Mouse (Mus musculus) hindbrain, embryonic 16.5 days (tissue): ENCODE measurements around the gene Lipt2. TPM values are rescaled to one million over a fixed set of nuclear protein-coding genes. Genes with fewer than 3 reads are reported as not detected.
A peak's percentile ranks its signal among the peaks of the same experiment; 100 is the strongest.

Experiments used
- ATAC-seq: fragments of 200-750 bp; cut with Nextera tagmentation; 2 replicates; pipeline ENCODE4 v1.8.0; 2017; ENCODE audit warnings: moderate TSS enrichment, moderate library complexity
- H3K27ac ChIP-seq: fragments of 300-500 bp; sonication (generic); 2 replicates; pipeline ENCODE4 v1.5.1; 2014; ENCODE audit warnings: low read depth, mild to moderate bottlenecking, control low read depth, low read length, moderate library complexity
- H3K27me3 ChIP-seq: fragments of 300-500 bp; sonication (generic); replicated peaks from 2 replicates; pipeline ENCODE4 v1.6.1; 2014; ENCODE audit warnings: low read length; ENCODE audit not compliant: control insufficient read depth, insufficient read depth
- H3K36me3 ChIP-seq: fragments of 300-500 bp; sonication (generic); 2 replicates; pipeline ENCODE4 v1.6.1; 2014; ENCODE audit warnings: mild to moderate bottlenecking, low read length, moderate library complexity, mixed read lengths; ENCODE audit not compliant: control insufficient read depth, insufficient read depth
- H3K4me1 ChIP-seq: fragments of 300-500 bp; sonication (generic); 2 replicates; pipeline ENCODE4 v1.6.1; 2014; ENCODE audit warnings: low read depth, low read length; ENCODE audit not compliant: control insufficient read depth, insufficient read depth
- H3K4me2 ChIP-seq: fragments of 300-500 bp; sonication (generic); 2 replicates; pipeline ENCODE4 v1.6.1; 2014; ENCODE audit warnings: mild to moderate bottlenecking, low read length, control low read depth, moderate library complexity
- H3K4me3 ChIP-seq: fragments of 300-500 bp; sonication (generic); 2 replicates; pipeline ENCODE4 v1.5.1; 2014; ENCODE audit warnings: mild to moderate bottlenecking, low read length, control low read depth, moderate library complexity
- H3K9ac ChIP-seq: fragments of 300-500 bp; sonication (generic); 2 replicates; pipeline ENCODE4 v1.6.1; 2014; ENCODE audit warnings: low read depth, mild to moderate bottlenecking, control low read depth, low read length, moderate library complexity
- H3K9me3 ChIP-seq: fragments of 300-500 bp; sonication (generic); 2 replicates; pipeline ENCODE4 v1.6.1; 2014; ENCODE audit warnings: mild to moderate bottlenecking, low read length, moderate library complexity; ENCODE audit not compliant: control insufficient read depth
- WGBS: fragments of 180-500 bp; shearing (Covaris S2); extraction: QIAGEN DNeasy Blood & Tissue Kit; methylation state at CpG from one replicate; pipeline ENCODE4 v1.1.7; 2014; 5-methylcytosine and 5-hydroxymethylcytosine counted together
- polyA plus RNA-seq: library from polyadenylated mRNA; unstranded; fragments of >200 nt; fragmentation: Nextera tagmentation; extraction: Ambion mirVana; gene quantifications from 2 replicates; pipeline ENCODE4 v1.2.1, GENCODE M21; 2015

The Lipt2 gene
- polyA plus RNA-seq, 1 experiment from 2014 or later, result 19.5 TPM

DNA sequence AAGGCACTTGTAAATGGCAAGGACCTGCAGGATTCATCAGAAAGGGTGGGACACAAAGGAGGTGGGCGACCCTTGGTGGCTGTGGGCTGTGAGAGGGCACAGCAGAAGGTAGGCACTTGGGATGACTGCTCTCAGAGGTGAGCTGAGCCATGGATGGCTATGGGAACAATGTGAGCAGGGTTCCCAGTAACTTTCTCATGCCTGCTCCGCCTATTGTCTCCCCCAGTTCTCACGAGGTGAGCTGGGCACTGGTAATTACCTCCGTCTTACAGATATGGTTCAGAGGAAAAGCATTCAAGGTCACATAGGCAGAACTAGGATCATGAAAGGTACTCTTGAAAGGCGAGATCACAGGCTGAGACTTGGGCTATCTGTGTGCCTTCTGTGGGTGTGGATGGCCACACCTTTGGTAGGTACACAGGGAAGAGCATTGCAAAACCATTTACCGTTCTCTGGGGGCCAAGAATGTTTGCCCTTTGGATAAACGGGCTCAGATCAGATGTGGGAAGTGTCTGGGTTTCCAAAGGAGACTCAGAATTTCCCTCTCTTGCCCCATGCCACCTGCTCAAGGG, 20.8 kb downstream of the Lipt2 start:
- H3K4me3 ChIP-seq, result no peak overlapping the region
- H3K27ac ChIP-seq, result no peak overlapping the region
- 69% methylated on average over 7 of the region's 7 CpGs for WGBS
- no peak for ATAC-seq
- no peaks in the 10 kb centered on the region for H3K9me3 ChIP-seq
- H3K36me3 ChIP-seq, result no peaks in the 10 kb centered on the region
- H3K4me2 ChIP-seq, result no peak overlapping the region
- H3K27me3 ChIP-seq, result peaks cover 19% of the 10 kb centered on the region
- H3K9ac ChIP-seq, result no peak overlapping the region
- H3K4me1 ChIP-seq, result peaks cover 11% of the 10 kb centered on the region

DNA sequence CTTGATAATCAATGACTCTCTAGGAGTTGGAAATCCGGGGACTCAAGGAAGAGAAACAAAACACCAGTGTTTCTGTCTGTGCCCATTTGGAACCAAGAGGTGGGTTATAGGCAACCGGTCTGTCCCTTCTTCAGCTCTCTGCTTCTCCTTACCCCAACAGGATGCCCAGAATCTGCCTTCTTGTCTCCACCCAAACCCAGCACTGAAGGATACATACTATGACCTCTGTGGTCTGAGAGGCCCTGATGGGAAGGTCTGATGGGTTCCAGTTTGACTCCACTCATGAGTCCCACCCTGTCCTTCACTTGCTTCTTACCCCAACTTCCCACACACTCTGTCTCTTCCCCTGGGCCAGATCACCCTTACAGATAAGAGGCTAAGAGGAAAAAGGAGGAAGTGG, 22.1 kb downstream of the Lipt2 start:
- no peak overlapping the region for H3K27ac ChIP-seq
- ATAC-seq, result no peak
- 81% methylated on average over 2 of the region's 2 CpGs for WGBS

DNA sequence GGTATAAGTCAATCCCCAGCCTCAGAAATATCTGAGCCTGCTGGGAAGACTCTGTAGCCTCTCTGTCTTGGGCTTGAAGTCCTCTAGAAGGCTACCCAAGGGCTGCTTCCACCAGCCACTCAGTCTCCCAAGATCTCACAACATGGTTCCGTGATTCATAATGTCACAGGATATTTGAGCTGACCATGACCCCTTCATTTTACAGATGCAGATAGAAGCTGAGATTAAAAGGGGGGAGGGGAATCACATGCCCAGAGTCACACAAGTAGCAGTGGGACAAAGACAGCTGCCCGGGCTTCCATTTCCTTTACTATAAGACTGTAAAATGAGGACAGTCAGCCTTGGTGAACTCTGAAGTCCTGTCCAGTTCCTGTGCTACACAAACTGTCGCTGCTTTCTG, 22.5 kb downstream of the Lipt2 start:
- WGBS, result 79% methylated on average over 3 of the region's 3 CpGs
- Histone ChIP-seq H3K9me3 (no peaks in the 10 kb centered on the region), H3K4me3 (no peak overlapping the region), H3K36me3 (no peaks in the 10 kb centered on the region), H3K27ac (no peak overlapping the region), H3K4me2 (no peak overlapping the region), H3K27me3 (peaks cover 19% of the 10 kb centered on the region), H3K9ac (no peak overlapping the region), H3K4me1 (peaks cover 11% of the 10 kb centered on the region)
- ATAC-seq, result no peak

More for the DNA sequence above, 22.1 kb downstream of the Lipt2 start:
- Histone ChIP-seq H3K4me2 (no peak overlapping the region), H3K4me3 (no peak overlapping the region), H3K9ac (no peak overlapping the region), H3K27me3 (peaks cover 19% of the 10 kb centered on the region), H3K4me1 (peaks cover 11% of the 10 kb centered on the region), H3K36me3 (no peaks in the 10 kb centered on the region), H3K9me3 (no peaks in the 10 kb centered on the region)

DNA sequence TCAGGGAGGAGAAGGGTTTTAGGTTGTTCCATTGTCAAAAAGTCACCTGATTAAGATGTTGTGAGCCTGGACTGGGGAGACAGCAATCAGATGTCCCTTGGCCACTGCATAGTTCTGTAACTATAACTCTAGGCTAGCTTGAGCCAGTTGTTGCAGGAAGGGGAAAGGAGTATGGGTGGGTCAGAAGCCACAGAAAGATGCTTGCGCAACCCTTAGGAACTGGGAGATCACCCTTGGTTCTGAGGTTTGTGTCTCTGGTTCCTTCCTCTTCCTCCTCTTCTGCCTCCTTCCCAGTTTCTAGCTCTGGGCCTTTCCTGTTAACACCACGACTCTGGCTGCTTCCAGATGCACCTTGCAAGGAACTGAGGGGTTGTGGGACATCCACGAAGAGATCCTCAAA, 23.3 kb downstream of the Lipt2 start:
- no peaks in the 10 kb centered on the region for H3K36me3 ChIP-seq
- no peak overlapping the region for H3K27ac ChIP-seq
- no peak overlapping the region for H3K9ac ChIP-seq
- 81% methylated on average over 3 of the region's 3 CpGs for WGBS
- no peak overlapping the region for H3K4me3 ChIP-seq
- H3K9me3 ChIP-seq, result no peaks in the 10 kb centered on the region
- H3K4me2 ChIP-seq, result no peak overlapping the region
- H3K4me1 ChIP-seq, result peaks cover 11% of the 10 kb centered on the region
- H3K27me3 ChIP-seq, result peaks cover 15% of the 10 kb centered on the region
- no peak for ATAC-seq

DNA sequence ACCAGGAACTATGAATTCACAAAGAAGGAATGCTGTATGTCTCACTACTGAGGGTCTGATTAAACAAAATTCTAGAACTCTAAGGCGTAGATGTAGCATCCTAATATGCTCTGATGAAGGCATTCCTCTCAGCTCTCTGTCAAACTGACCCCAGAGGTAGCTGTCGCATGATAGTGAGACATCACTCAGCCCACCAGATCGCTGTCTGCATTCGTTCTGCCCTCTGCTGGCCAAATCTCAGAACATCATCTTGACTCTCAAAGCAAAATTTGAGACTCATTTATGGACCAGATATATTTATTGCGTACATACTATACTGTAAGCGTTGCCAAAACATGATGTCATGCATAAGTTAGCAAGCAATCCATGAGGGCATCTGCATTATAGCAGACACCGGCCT, 28.5 kb downstream of the Lipt2 start:
- ATAC-seq, result peak; percentile 64; the same call in 1 of the 2 replicates
- Histone ChIP-seq H3K9me3 (no peaks in the 10 kb centered on the region), H3K36me3 (no peaks in the 10 kb centered on the region), H3K4me2 (no peak overlapping the region), H3K27ac (no peak overlapping the region), H3K4me1 (no peaks in the 10 kb centered on the region), H3K4me3 (no peak overlapping the region), H3K9ac (no peak overlapping the region), H3K27me3 (no peaks in the 10 kb centered on the region)
- 25% methylated on average over 7 of the region's 7 CpGs for WGBS

DNA sequence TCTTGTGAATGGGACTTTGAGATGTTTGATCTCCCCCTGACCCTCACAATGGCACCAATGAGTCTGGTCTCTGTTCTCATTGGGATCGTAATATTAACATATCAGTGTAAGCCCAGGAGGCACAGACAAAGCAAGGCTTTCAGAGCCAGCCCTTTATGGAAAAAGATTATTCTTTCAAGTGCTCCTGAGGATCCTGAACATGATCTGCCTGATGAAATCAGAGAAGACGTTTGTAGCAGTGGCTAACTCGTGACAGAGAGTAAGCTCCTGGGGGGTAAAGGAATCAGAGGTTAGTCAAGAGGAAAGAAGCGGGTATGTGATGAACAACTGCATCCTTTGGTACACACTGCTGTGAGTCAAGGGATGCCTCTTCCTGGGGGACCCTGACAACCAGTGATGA, 31.1 kb downstream of the Lipt2 start:
- no peaks in the 10 kb centered on the region for H3K36me3 ChIP-seq
- H3K27me3 ChIP-seq, result no peaks in the 10 kb centered on the region
- no peaks in the 10 kb centered on the region for H3K9me3 ChIP-seq
- H3K9ac ChIP-seq, result no peak overlapping the region
- no peak overlapping the region for H3K27ac ChIP-seq
- 42% methylated on average over 4 of the region's 4 CpGs for WGBS
- no peaks in the 10 kb centered on the region for H3K4me1 ChIP-seq
- H3K4me2 ChIP-seq, result no peak overlapping the region
- H3K4me3 ChIP-seq, result no peak overlapping the region
- no peak for ATAC-seq

DNA sequence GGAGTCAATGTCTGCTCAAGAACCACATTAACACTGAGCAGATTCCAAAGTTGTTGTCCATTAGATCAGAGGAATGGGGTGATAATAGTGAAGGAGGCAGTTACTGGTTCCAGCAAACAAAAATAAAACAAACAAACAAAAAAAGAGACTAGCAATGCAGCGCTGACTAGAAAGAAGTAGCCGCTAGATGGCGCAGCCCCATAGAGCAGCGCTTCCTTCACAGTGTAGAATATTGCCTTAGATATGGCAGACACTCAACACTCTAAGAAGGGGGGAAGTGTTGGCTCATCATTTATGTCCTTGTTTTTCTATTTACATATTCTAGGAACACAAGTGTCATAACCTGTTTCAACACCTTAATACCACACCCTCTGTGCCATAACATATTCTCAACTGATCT, 31.7 kb downstream of the Lipt2 start:
- Histone ChIP-seq H3K36me3 (no peaks in the 10 kb centered on the region), H3K27me3 (no peaks in the 10 kb centered on the region), H3K9me3 (no peaks in the 10 kb centered on the region), H3K9ac (no peak overlapping the region), H3K4me2 (no peak overlapping the region), H3K27ac (no peak overlapping the region), H3K4me1 (no peaks in the 10 kb centered on the region), H3K4me3 (no peak overlapping the region)
- 15% methylated on average over 4 of the region's 4 CpGs for WGBS
- no peak for ATAC-seq

DNA sequence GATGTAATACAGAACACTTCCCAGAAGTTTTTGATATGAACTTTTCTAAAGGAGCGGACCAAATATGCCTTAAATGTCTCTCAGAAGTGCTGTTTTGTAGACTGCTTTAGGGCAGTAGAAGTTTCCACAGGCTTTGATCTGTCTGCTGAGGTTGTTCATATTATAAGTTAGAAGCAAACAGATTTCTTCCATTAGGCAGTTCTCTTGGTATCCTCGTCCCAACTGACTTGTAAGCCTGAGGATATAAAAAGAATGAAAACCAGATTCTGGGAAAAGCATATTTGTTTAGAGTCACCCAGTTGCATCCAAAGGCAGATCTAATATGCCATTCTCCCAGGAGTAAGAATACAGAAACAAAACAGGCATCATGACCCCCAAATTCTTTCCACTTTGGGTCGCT, 42.1 kb downstream of the Lipt2 start:
- H3K4me2 ChIP-seq, result no peak overlapping the region
- H3K9me3 ChIP-seq, result no peaks in the 10 kb centered on the region
- ATAC-seq, result no peak
- WGBS, result 92% methylated on average over 3 of the region's 3 CpGs
- H3K4me1 ChIP-seq, result no peaks in the 10 kb centered on the region
- no peaks in the 10 kb centered on the region for H3K36me3 ChIP-seq
- no peaks in the 10 kb centered on the region for H3K27me3 ChIP-seq
- H3K4me3 ChIP-seq, result no peak overlapping the region
- no peak overlapping the region for H3K27ac ChIP-seq
- H3K9ac ChIP-seq, result no peak overlapping the region

DNA sequence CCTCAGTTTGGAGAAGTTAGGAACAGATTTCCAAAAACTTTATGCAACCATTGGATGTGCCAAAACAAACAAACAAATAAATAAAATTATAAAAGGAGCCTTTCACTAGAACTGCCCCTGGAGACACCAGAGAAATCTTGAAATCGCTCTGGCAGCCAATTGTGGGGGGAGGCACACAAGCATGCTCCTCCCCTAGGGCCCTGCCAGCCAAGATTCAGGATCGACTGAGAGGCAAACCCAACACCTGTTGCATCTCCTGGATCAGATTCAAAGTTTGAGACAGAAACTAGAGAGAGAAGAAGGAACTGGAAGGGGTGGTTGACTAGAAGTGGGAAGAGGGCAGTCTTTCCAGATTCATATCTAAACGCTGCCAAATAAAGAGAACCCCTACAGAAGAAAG, 44.5 kb downstream of the Lipt2 start:
- H3K27ac ChIP-seq, result no peak overlapping the region
- H3K9ac ChIP-seq, result no peak overlapping the region
- ATAC-seq, result no peak
- H3K27me3 ChIP-seq, result no peaks in the 10 kb centered on the region
- WGBS, result 74% methylated on average over 3 of the region's 3 CpGs
- H3K4me2 ChIP-seq, result no peak overlapping the region
- no peaks in the 10 kb centered on the region for H3K9me3 ChIP-seq
- H3K4me1 ChIP-seq, result no peaks in the 10 kb centered on the region
- H3K4me3 ChIP-seq, result no peak overlapping the region
- H3K36me3 ChIP-seq, result no peaks in the 10 kb centered on the region

DNA sequence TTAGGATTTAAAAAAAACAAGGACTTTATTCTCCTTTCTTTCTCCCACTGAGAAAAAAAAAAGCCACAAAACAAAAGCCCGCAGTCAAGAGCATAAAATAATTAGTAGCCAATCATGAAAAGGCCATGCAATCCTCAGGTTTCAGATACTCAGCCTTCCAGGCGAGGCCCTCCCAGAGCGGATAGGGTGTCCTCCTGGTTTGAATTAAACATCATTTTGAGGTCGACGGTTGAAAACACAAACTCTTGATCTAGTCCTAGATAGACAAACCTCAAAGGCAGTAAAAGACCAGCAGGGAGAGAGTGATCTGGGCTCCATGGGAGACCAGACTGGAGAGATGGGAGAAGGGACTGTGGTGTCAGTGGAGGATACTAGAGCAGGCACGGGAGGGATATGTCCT, 45.8 kb downstream of the Lipt2 start:
- H3K36me3 ChIP-seq, result no peaks in the 10 kb centered on the region
- H3K9me3 ChIP-seq, result no peaks in the 10 kb centered on the region
- no peaks in the 10 kb centered on the region for H3K4me1 ChIP-seq
- H3K4me2 ChIP-seq, result no peak overlapping the region
- H3K27ac ChIP-seq, result no peak overlapping the region
- H3K4me3 ChIP-seq, result no peak overlapping the region
- ATAC-seq, result no peak
- H3K27me3 ChIP-seq, result no peaks in the 10 kb centered on the region
- WGBS, result 77% methylated on average over 6 of the region's 6 CpGs
- H3K9ac ChIP-seq, result no peak overlapping the region
